ENCODE assay signal across 8 mouse cellular contexts in the genomic region with DNA sequence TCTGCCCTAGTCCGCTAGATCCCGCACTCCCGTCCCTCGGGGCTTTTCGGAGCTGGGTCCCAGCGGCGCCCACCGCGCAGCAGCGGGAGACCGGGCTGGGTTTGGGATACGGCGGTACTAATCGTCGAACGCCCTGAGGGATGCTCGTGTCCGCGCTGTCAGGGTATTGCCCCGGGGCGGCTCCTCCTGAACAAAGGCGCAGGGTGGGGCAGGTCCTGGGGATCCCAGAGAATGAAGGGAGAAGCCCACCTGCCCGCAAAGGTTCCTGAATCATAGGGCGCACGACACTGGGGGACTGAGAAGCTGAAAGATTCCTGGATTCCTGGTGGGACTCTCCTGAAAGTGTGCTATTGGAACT. TPM values are rescaled to one million over a fixed set of nuclear protein-coding genes. Genes with fewer than 3 reads are reported as not detected.
A peak's percentile ranks its signal among the peaks of the same experiment; 100 is the strongest.
DNase-seq lines count a peak whose midpoint lies in the region; ATAC-seq and TF ChIP-seq lines count a peak whose summit lies in the region.

No protein-coding gene starts in this region.

- under 1% methylated on average over 25 of the region's 25 CpGs for WGBS in heart, postnatal 0 days
- under 1% methylated on average over 25 of the region's 25 CpGs for WGBS in embryonic facial prominence, embryonic 11.5 days
- WGBS in hindbrain, embryonic 16.5 days: 1% methylated on average over 25 of the region's 25 CpGs
- WGBS in midbrain, embryonic 16.5 days: under 1% methylated on average over 25 of the region's 25 CpGs

- H3K9me3 ChIP-seq in heart, postnatal 0 days (replicated peaks; ENCODE audit: control insufficient read depth, low read length): no peaks in the 10 kb centered on the region
- H3K9me3 ChIP-seq in embryonic facial prominence, embryonic 11.5 days (replicated peaks; ENCODE audit: control insufficient read depth, low read length): no peaks in the 10 kb centered on the region
- H3K9me3 ChIP-seq in hindbrain, embryonic 16.5 days (ENCODE audit: control insufficient read depth, low read length): no peaks in the 10 kb centered on the region
- no peaks in the 10 kb centered on the region for H3K9me3 ChIP-seq in midbrain, embryonic 16.5 days (replicated peaks; ENCODE audit: control insufficient read depth, low read length, poor library complexity, severe bottlenecking)

- H3K4me1 ChIP-seq in heart, postnatal 0 days (ENCODE audit: control insufficient read depth, insufficient read depth): no peaks in the 10 kb centered on the region
- H3K4me1 ChIP-seq in embryonic facial prominence, embryonic 11.5 days (ENCODE audit: control insufficient read depth, insufficient read depth, low read length): no peaks in the 10 kb centered on the region
- H3K4me1 ChIP-seq in hindbrain, embryonic 16.5 days (ENCODE audit: control insufficient read depth, insufficient read depth, low read depth, low read length): peaks cover 15% of the 10 kb centered on the region
- peaks cover 17% of the 10 kb centered on the region; the same call in 1 of the 2 replicates for H3K4me1 ChIP-seq in midbrain, embryonic 16.5 days (ENCODE audit: control insufficient read depth, insufficient read depth, low read length)

- H3K4me2 ChIP-seq in heart, postnatal 0 days (ENCODE audit: low read depth, low read length): peak overlapping the region; percentile 47
- H3K4me2 ChIP-seq in embryonic facial prominence, embryonic 11.5 days (ENCODE audit: low read depth, low read length): peak overlapping the region; percentile 86
- peak overlapping the region; percentile 54 for H3K4me2 ChIP-seq in hindbrain, embryonic 16.5 days (ENCODE audit: low read length)
- peak overlapping the region; percentile 71 for H3K4me2 ChIP-seq in midbrain, embryonic 16.5 days (ENCODE audit: low read length)

- no peak for TF ChIP-seq EP300 in heart, postnatal 0 days (IDR thresholded peaks at IDR 0.05; ENCODE audit: low read depth)

- H3K4me3 ChIP-seq in heart, postnatal 0 days (ENCODE audit: low read depth, low read length): peak overlapping the region; percentile 34
- peak overlapping the region; percentile 40 for H3K4me3 ChIP-seq in embryonic facial prominence, embryonic 11.5 days (ENCODE audit: low read depth, low read length)
- peak overlapping the region; percentile 56 for H3K4me3 ChIP-seq in hindbrain, embryonic 16.5 days (ENCODE audit: low read length)
- H3K4me3 ChIP-seq in midbrain, embryonic 16.5 days (ENCODE audit: low read depth, low read length): peak overlapping the region; percentile 65

- H3K27ac ChIP-seq in heart, postnatal 0 days (ENCODE audit: low read depth): no peak overlapping the region
- H3K27ac ChIP-seq in embryonic facial prominence, embryonic 11.5 days (replicated peaks; ENCODE audit: low read depth, low read length): no peak overlapping the region
- peak overlapping the region; percentile 77 for H3K27ac ChIP-seq in hindbrain, embryonic 16.5 days (ENCODE audit: low read depth, low read length)
- peak overlapping the region; percentile 90 for H3K27ac ChIP-seq in midbrain, embryonic 16.5 days (ENCODE audit: low read length)

- ATAC-seq in heart, postnatal 0 days (ENCODE audit: insufficient read depth, low read depth): no peak
- ATAC-seq in embryonic facial prominence, embryonic 11.5 days (replicated peaks; ENCODE audit: insufficient number of reproducible peaks, low FRiP score, low TSS enrichment, low read depth): no peak; the same call in 1 of the 2 replicates
- peak; percentile 44; the same call in 1 of the 2 replicates for ATAC-seq in hindbrain, embryonic 16.5 days
- ATAC-seq in midbrain, embryonic 16.5 days: no peak; the same call in 1 of the 2 replicates

- H3K9ac ChIP-seq in heart, postnatal 0 days (replicated peaks; ENCODE audit: low read depth, low read length): no peak overlapping the region
- H3K9ac ChIP-seq in embryonic facial prominence, embryonic 11.5 days (replicated peaks; ENCODE audit: low read length): no peak overlapping the region
- H3K9ac ChIP-seq in hindbrain, embryonic 16.5 days (ENCODE audit: low read depth, low read length): peak overlapping the region; percentile 65
- H3K9ac ChIP-seq in midbrain, embryonic 16.5 days (ENCODE audit: low read depth, low read length): peak overlapping the region; percentile 81

- H3K27me3 ChIP-seq in heart, postnatal 0 days (ENCODE audit: control insufficient read depth, insufficient read depth, low read length): peaks cover 58% of the 10 kb centered on the region
- peaks cover 41% of the 10 kb centered on the region for H3K27me3 ChIP-seq in embryonic facial prominence, embryonic 11.5 days (ENCODE audit: control insufficient read depth, insufficient read depth, low read length)
- H3K27me3 ChIP-seq in hindbrain, embryonic 16.5 days (replicated peaks; ENCODE audit: control insufficient read depth, insufficient read depth, low read length): peaks cover 6% of the 10 kb centered on the region
- H3K27me3 ChIP-seq in midbrain, embryonic 16.5 days (ENCODE audit: control insufficient read depth, insufficient read depth, low read depth, low read length): no peaks in the 10 kb centered on the region; the same call in 1 of the 2 replicates

- no peaks in the 10 kb centered on the region for H3K36me3 ChIP-seq in heart, postnatal 0 days (replicated peaks; ENCODE audit: control insufficient read depth, insufficient read depth, low read length)
- no peaks in the 10 kb centered on the region for H3K36me3 ChIP-seq in embryonic facial prominence, embryonic 11.5 days (replicated peaks; ENCODE audit: control insufficient read depth, insufficient read depth, low read depth, low read length)
- H3K36me3 ChIP-seq in hindbrain, embryonic 16.5 days (ENCODE audit: control insufficient read depth, insufficient read depth, low read length): no peaks in the 10 kb centered on the region
- H3K36me3 ChIP-seq in midbrain, embryonic 16.5 days (ENCODE audit: control insufficient read depth, insufficient read depth, low read length): no peaks in the 10 kb centered on the region

- DNase-seq in heart, postnatal 0 days (ENCODE audit: low spot score): no peak
- no peak for DNase-seq in heart, adult 11 months
- DNase-seq in embryonic facial prominence, embryonic 11.5 days (ENCODE audit: low spot score): no peak
- no peak for DNase-seq in gastrocnemius, adult 8-10 months (ENCODE audit: low spot score in 2 of 2)
- DNase-seq in ovary, postnatal 14 days (ENCODE audit: low spot score): no peak
- DNase-seq in kidney, adult 18-20 months: no peak

- TF ChIP-seq CTCF in heart, postnatal 0 days (IDR thresholded peaks at IDR 0.05; ENCODE audit: low read depth): no peak

RNA-seq across cellular contexts. Expression of a gene that starts 20.5 kb away (rescaled TPM):
- total RNA-seq in heart, postnatal 0 days (2014; rRNA removed; ENCODE audit: low replicate concordance): 16.5 and 34.4 TPM in 2 replicates
- polyA plus RNA-seq in heart, postnatal 0 days (2015; fragmentation: Nextera tagmentation; extraction: Ambion mirVana): 3.8 and 5.6 TPM in 2 replicates
- polyA plus RNA-seq in embryonic facial prominence, embryonic 11.5 days (2014; fragmentation: Nextera tagmentation; extraction: Ambion mirVana): 1.1 and 1.5 TPM in 2 replicates
- polyA plus RNA-seq in hindbrain, embryonic 16.5 days (2015; fragmentation: Nextera tagmentation; extraction: Ambion mirVana): 13.7 and 15.0 TPM in 2 replicates
- 17.1 and 18.3 TPM in 2 replicates for polyA plus RNA-seq in midbrain, embryonic 16.5 days (2015; fragmentation: Nextera tagmentation; extraction: Ambion mirVana)
- 1 to 10 TPM; 3.7 to 6.6 (median 5.9) TPM for total RNA-seq in gastrocnemius, adult 8-10 months (2022)

RNA-seq across cellular contexts. Expression of a gene that starts 29.2 kb away (rescaled TPM):
- total RNA-seq in heart, postnatal 0 days (2014; rRNA removed; ENCODE audit: low replicate concordance): 0.08 TPM in 1 of 2 replicates, not detected in the other
- 0.49 and 0.63 TPM in 2 replicates for polyA plus RNA-seq in heart, postnatal 0 days (2015; fragmentation: Nextera tagmentation; extraction: Ambion mirVana)
- polyA plus RNA-seq in embryonic facial prominence, embryonic 11.5 days (2014; fragmentation: Nextera tagmentation; extraction: Ambion mirVana): 0.71 and 0.74 TPM in 2 replicates
- polyA plus RNA-seq in hindbrain, embryonic 16.5 days (2015; fragmentation: Nextera tagmentation; extraction: Ambion mirVana): 2.5 and 2.9 TPM in 2 replicates
- 2.6 and 3.3 TPM in 2 replicates for polyA plus RNA-seq in midbrain, embryonic 16.5 days (2015; fragmentation: Nextera tagmentation; extraction: Ambion mirVana)
- under 1 TPM in 1 of 4 experiments, not detected in 3; 0.07 TPM for total RNA-seq in gastrocnemius, adult 8-10 months (2022)

RNA-seq across cellular contexts. Expression of a gene that starts 59.1 kb away (rescaled TPM):
- 241 and 291 TPM in 2 replicates for total RNA-seq in heart, postnatal 0 days (2014; rRNA removed; ENCODE audit: low replicate concordance)
- 52.7 and 61.4 TPM in 2 replicates for polyA plus RNA-seq in heart, postnatal 0 days (2015; fragmentation: Nextera tagmentation; extraction: Ambion mirVana)
- polyA plus RNA-seq in embryonic facial prominence, embryonic 11.5 days (2014; fragmentation: Nextera tagmentation; extraction: Ambion mirVana): 10.8 and 11.2 TPM in 2 replicates
- 18.7 and 22.7 TPM in 2 replicates for polyA plus RNA-seq in hindbrain, embryonic 16.5 days (2015; fragmentation: Nextera tagmentation; extraction: Ambion mirVana)
- 16.4 and 18.1 TPM in 2 replicates for polyA plus RNA-seq in midbrain, embryonic 16.5 days (2015; fragmentation: Nextera tagmentation; extraction: Ambion mirVana)
- total RNA-seq in gastrocnemius, adult 8-10 months (2022): 10 to 100 TPM; 87.3 to 98.6 (median 92.7) TPM

Comparison
In these comparisons a context has a peak if more than half of its experiments do, and no peak if none do; other contexts are left out.
1. H3K27ac ChIP-seq: peak in hindbrain, embryonic 16.5 days (single experiment) and midbrain, embryonic 16.5 days (single experiment); none in heart, postnatal 0 days (single experiment) and embryonic facial prominence, embryonic 11.5 days (single experiment).
2. H3K9ac ChIP-seq: peak in hindbrain, embryonic 16.5 days (single experiment) and midbrain, embryonic 16.5 days (single experiment); none in heart, postnatal 0 days (single experiment) and embryonic facial prominence, embryonic 11.5 days (single experiment).
3. Peak in every context shown above with its lines, with median percentiles within 50 percentile points of each other: H3K4me2 ChIP-seq and H3K4me3 ChIP-seq.